Mouse (Mus musculus) urinary bladder, postnatal 25 days (tissue): ENCODE data around the gene Hspg2.
"Not testable (repeated sequence)": the region's sequence is repeated elsewhere in the genome, so short reads cannot be mapped to it uniquely, and the experiment has no call there.

Source experiments
- DNase-seq: peaks from one replicate; pipeline ENCODE4 v3.0.0; 2022; ENCODE audit warnings: low spot score

The Hspg2 gene

GRCm38 (mm10) chr4:137468260-137469080, at the start of gene Hspg2:
Gene Hspg2, plus strand, starts transcription at chr4:137468769.
- peak; percentile 97 for DNase-seq

- no peak for DNase-seq
Observed at GRCm38 (mm10) chr4:137430502-137430901, 38.1 kb upstream of the Hspg2 start, which contains the start of gene Cela3b. Gene Cela3b, minus strand, starts transcription at chr4:137430540.

GRCm38 (mm10) chr4:137432700-137433550, 35.6 kb upstream of the Hspg2 start:
- DNase-seq: not testable (repeated sequence)

GRCm38 (mm10) chr4:137436979-137437669, 31.4 kb upstream of the Hspg2 start:
- DNase-seq: no peak

- DNase-seq: no peak
Observed at GRCm38 (mm10) chr4:137438842-137439241, 29.7 kb upstream of the Hspg2 start.

GRCm38 (mm10) chr4:137441332-137441731, 27.2 kb upstream of the Hspg2 start:
- DNase-seq: no peak

GRCm38 (mm10) chr4:137443625-137444024, 24.9 kb upstream of the Hspg2 start:
- DNase-seq: peak; percentile 81

GRCm38 (mm10) chr4:137445881-137446280, 22.7 kb upstream of the Hspg2 start:
- DNase-seq: no peak

GRCm38 (mm10) chr4:137447363-137448196, 21.0 kb upstream of the Hspg2 start:
- DNase-seq: no peak

GRCm38 (mm10) chr4:137448197-137448596, 20.4 kb upstream of the Hspg2 start:
- DNase-seq: peak; percentile 35

GRCm38 (mm10) chr4:137448641-137449040, 19.9 kb upstream of the Hspg2 start:
- DNase-seq: no peak

GRCm38 (mm10) chr4:137449132-137449531, 19.4 kb upstream of the Hspg2 start:
- DNase-seq: no peak

GRCm38 (mm10) chr4:137449715-137450114, 18.9 kb upstream of the Hspg2 start:
- no peak for DNase-seq

- no peak for DNase-seq
Observed at GRCm38 (mm10) chr4:137452190-137452589, 16.4 kb upstream of the Hspg2 start.

- no peak for DNase-seq
Observed at GRCm38 (mm10) chr4:137453234-137453767, 15.3 kb upstream of the Hspg2 start, which contains the start of gene 1700013G24Rik. Gene 1700013G24Rik, plus strand, starts transcription at chr4:137453284.

- DNase-seq: no peak
Observed at GRCm38 (mm10) chr4:137454582-137454981, 14.0 kb upstream of the Hspg2 start.

- no peak for DNase-seq
Observed at GRCm38 (mm10) chr4:137456581-137456980, 12.0 kb upstream of the Hspg2 start.

- DNase-seq: no peak
Observed at GRCm38 (mm10) chr4:137457292-137457691, 11.3 kb upstream of the Hspg2 start.

- no peak for DNase-seq
Observed at GRCm38 (mm10) chr4:137458310-137458709, 10.3 kb upstream of the Hspg2 start.

- DNase-seq: no peak
Observed at GRCm38 (mm10) chr4:137458861-137459260, 9.7 kb upstream of the Hspg2 start.

- DNase-seq: no peak
Observed at GRCm38 (mm10) chr4:137460676-137461075, 7.9 kb upstream of the Hspg2 start.
